ENCODE assay signal across 16 mouse cellular contexts in the genomic region with DNA sequence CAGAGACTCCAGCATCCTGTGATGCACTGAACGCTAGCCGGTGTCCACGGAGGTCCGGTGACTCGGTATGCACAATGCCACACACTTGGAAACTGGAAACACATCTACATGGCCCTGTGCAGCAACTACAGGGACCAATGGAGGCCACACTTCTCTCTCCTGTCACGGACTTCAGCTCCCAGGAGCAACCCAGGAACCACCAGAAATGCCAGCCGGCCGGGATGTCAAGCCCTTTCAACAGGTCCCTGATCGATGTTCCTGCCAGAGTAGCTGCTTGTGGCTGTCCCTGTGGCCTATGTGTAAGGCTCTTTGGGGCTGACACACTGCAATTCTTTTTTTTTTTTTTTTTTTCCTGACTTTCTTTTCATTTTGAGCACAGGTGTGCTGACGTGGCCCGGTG. TPM values are rescaled to one million over a fixed set of nuclear protein-coding genes. Genes with fewer than 3 reads are reported as not detected.
"Had no signal": no experiment of that assay in that cellular context is flagged by ENCODE, and none has a peak within 500 bp of the region (broad histone marks: within the 10 kb centered on the region; RNA-seq: fewer than 3 reads in every experiment).

No protein-coding gene starts in this region.

- H3K9me3 ChIP-seq: limb, embryonic 15.5 days; midbrain, embryonic 12.5 days; midbrain, embryonic 15.5 days; neural tube, embryonic 13.5 days had no signal

- H3K27ac ChIP-seq: limb, embryonic 12.5 days; limb, embryonic 15.5 days; liver, embryonic 14.5 days; midbrain, embryonic 12.5 days; midbrain, embryonic 15.5 days; neural tube, embryonic 13.5 days had no signal

- H3K4me2 ChIP-seq: liver, embryonic 11.5 days had no signal

- DNase-seq: kidney, adult 2 months; kidney, postnatal 14 days; kidney, postnatal 4 days; left cerebral cortex, postnatal 4 days; liver, postnatal 0 days; lung, embryonic 14.5 days; retina, postnatal 1 day; right cerebral cortex, postnatal 25 days; spleen, adult 18-20 months had no signal

- H3K9ac ChIP-seq: limb, embryonic 12.5 days; limb, embryonic 15.5 days; liver, embryonic 14.5 days; liver, postnatal 0 days; lung, embryonic 14.5 days; midbrain, embryonic 12.5 days; midbrain, embryonic 15.5 days; neural tube, embryonic 13.5 days had no signal

- ATAC-seq: liver, postnatal 0 days had no signal

- H3K36me3 ChIP-seq: limb, embryonic 12.5 days; limb, embryonic 15.5 days; midbrain, embryonic 12.5 days; midbrain, embryonic 15.5 days; neural tube, embryonic 13.5 days had no signal

RNA-seq across cellular contexts. Expression of gene Adgrd1, which starts 32.4 kb away (rescaled TPM):
- polyA plus RNA-seq: limb, embryonic 12.5 days; liver, embryonic 11.5 days had no signal
